Mouse (Mus musculus) lung, adult 2 months (tissue): ENCODE data around the gene Herc1.

Experiments
- CTCF ChIP-seq: fragments of 200-500 bp; IDR thresholded peaks from 2 replicates; pipeline ENCODE4 v1.5.1; 2011; ENCODE audit warnings: mild to moderate bottlenecking, low read length, control low read depth; ENCODE audit not compliant: insufficient read depth
- POLR2A ChIP-seq: fragments of 200-500 bp; IDR thresholded peaks from 2 replicates; pipeline ENCODE4 v1.6.1; 2011; ENCODE audit warnings: low read depth, mild to moderate bottlenecking, control low read depth, low read length, borderline replicate concordance; ENCODE audit errors: extremely low read depth

DNA sequence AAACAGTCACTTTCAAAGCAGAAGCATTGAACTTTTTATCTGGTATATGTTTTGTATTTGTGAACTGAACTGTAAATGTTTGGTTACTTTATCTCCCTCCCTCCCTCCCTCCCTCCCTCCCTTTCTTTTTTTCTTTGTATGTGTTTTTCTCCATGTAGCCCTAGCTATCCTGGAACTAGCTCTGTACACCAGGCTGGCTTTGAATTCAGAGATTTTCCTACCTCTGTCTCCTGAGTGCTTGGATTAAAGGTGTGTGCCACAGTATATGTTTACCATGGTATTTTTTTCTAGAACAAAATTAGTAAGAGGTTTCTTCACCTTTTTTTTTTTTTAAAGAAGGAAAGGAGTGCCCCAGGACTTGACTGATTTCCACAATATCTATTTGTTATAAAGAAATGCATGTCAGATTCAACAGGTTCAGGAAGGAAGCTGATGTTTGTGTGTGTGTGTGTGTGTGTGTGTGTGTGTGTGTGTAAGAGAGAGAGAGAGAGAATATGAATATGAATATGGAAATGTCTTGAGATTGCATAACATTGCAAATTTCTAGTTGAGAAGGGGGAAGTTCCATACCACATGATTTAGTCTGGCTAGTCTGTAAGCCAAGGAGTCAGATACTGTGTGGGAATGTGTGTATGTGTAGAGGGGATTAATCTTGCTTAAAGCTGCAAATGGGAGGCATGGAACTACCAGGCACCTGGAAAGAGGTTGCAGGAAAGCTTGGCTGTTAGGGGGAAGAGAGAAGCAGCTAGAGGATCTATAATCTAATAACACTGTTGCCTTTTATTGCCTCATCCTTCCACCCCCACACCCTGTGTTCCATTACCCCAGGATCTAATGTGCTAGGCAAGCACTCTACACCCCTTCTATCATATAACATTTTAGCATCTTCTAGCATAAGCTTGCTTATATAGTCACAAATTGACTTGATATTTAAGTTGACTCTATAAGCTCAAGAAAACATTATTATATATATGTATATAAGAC, 24.5 kb downstream of the Herc1 start:
- TF ChIP-seq CTCF, result no peak
- no peak for TF ChIP-seq POLR2A
